Mouse (Mus musculus) hindbrain, embryonic 13.5 days (tissue): ENCODE data around the gene Rad51b. TPM values are rescaled to one million over a fixed set of nuclear protein-coding genes. Genes with fewer than 3 reads are reported as not detected.

Experiments used
- ATAC-seq: fragments of 200-750 bp; cut with Nextera tagmentation; 2 replicates; pipeline ENCODE4 v1.8.0; 2017; ENCODE audit warnings: moderate TSS enrichment; ENCODE audit not compliant: low FRiP score
- H3K27ac ChIP-seq: fragments of 300-500 bp; sonication (generic); 2 replicates; pipeline ENCODE4 v1.5.1; 2015; ENCODE audit warnings: inconsistent platforms, mild to moderate bottlenecking, moderate library complexity
- H3K27me3 ChIP-seq: fragments of 300-500 bp; sonication (generic); 2 replicates; pipeline ENCODE4 v1.6.1; 2015; ENCODE audit warnings: mild to moderate bottlenecking, inconsistent platforms
- H3K36me3 ChIP-seq: fragments of 300-500 bp; sonication (generic); 2 replicates; pipeline ENCODE4 v1.6.1; 2015; ENCODE audit warnings: mild to moderate bottlenecking, inconsistent platforms
- H3K4me1 ChIP-seq: fragments of 300-500 bp; sonication (generic); replicated peaks from 2 replicates; pipeline ENCODE4 v1.6.1; 2015; ENCODE audit warnings: inconsistent platforms
- H3K4me2 ChIP-seq: fragments of 300-500 bp; sonication (generic); 2 replicates; pipeline ENCODE4 v1.6.1; 2015; ENCODE audit warnings: inconsistent platforms, mild to moderate bottlenecking, moderate library complexity
- H3K4me3 ChIP-seq: fragments of 300-500 bp; sonication (generic); 2 replicates; pipeline ENCODE4 v1.5.1; 2015; ENCODE audit warnings: mild to moderate bottlenecking, inconsistent platforms
- H3K9ac ChIP-seq: fragments of 300-500 bp; sonication (generic); 2 replicates; pipeline ENCODE4 v1.6.1; 2015; ENCODE audit warnings: mild to moderate bottlenecking, inconsistent platforms
- H3K9me3 ChIP-seq: fragments of 300-500 bp; sonication (generic); 2 replicates; pipeline ENCODE4 v1.6.1; 2016; ENCODE audit warnings: inconsistent platforms
- WGBS: fragments of 180-500 bp; shearing (Covaris S2); methylation state at CpG from one replicate; pipeline ENCODE4 v1.1.7; 2015; 5-methylcytosine and 5-hydroxymethylcytosine counted together
- polyA plus RNA-seq: library from polyadenylated mRNA; unstranded; fragments of >200 nt; fragmentation: Nextera tagmentation; extraction: Ambion mirVana; gene quantifications from 2 replicates; pipeline ENCODE4 v1.2.1, GENCODE M21; 2015

Gene Rad51b
- polyA plus RNA-seq, 1 experiment from 2014 or later: 2.4 TPM

DNA sequence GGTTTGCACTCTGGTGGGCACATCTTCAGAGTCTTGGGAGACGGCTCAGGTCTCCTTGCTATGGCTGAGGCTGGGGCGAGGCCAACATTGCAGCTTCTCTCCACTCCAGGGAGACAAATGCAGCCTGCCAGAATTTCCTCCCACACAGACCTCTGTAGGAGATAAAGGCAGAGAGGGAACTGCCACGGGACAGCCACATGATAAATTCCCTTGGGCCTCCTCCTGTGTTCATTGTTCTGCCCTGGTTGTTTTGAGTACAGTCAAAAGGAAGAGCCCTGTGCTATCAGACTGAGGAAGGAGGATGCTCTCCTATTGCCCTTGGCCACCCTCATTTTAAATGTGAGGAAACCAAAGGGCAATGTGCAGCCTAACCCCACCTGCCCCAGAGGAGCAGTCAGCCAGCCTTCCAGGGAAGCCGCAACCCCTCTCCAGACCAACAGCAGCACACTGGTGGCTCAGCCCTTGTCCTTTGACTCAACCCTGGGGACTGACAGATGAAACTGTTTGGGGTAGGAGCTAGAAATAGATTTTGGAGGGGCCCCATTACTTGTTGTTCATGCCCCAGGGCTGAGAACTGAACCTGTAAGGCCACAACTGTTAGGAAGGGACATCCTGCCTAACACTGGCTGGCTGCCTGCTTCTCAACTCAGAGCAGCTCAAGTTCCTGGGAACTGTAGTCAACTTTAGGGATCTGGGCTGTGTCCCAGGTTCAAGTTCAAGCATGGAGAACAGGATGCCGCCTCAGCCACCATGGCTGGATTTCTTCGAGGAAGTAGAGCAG is 541.3 kb downstream of the Rad51b start:
- H3K27ac ChIP-seq: peak overlapping the region; percentile 20
- H3K4me1 ChIP-seq: peaks cover 45% of the 10 kb centered on the region
- H3K4me2 ChIP-seq: no peak overlapping the region
- no peaks in the 10 kb centered on the region for H3K27me3 ChIP-seq
- 38% methylated on average over 6 of the region's 6 CpGs for WGBS
- no peaks in the 10 kb centered on the region for H3K9me3 ChIP-seq
- ATAC-seq: no peak
- no peak overlapping the region for H3K4me3 ChIP-seq
- no peak overlapping the region for H3K9ac ChIP-seq
- H3K36me3 ChIP-seq: no peaks in the 10 kb centered on the region

DNA sequence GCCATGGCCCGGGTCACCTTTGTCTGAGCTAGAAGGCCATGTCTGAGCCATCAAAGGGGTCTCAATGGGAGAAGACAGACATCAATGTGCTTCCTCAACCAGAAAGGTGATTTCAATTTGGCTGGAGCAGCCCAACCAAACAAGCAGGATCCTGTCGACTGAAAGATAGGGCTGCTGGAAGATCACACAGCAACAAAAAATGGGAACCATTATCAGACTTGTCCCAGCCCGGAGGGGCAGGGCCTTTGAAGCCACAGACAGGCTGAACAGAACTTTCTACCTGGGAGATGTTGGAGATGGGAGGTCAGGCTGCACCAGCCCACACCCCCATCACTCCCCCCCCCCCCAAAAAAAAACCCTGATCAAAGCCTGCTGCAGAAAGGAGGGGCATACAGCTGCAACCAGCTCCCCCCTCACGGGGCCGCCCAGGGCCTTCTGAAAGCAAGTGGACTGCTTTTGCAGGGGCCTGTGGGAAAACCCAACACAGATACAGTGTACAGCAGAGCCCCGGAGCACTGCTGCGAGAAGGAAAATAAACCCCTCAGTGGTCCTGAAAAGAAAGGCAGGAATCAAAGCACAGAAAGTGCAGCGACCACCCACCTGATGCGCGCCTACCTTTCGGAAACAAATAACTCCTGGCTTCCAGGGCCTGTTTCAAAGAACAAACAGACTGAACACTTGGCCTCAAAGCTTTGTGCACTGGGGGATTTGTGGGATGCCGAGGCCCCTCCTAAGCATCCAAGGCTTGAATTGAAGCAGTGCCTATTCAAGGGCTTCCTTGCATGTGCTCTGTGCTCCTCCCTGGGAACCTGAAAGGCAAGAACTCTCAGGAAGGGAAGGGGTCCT is 542.2 kb downstream of the Rad51b start:
- H3K27ac ChIP-seq: peak overlapping the region; percentile 20; the same call in 1 of the 2 replicates
- peaks cover 55% of the 10 kb centered on the region for H3K4me1 ChIP-seq
- H3K9ac ChIP-seq: no peak overlapping the region

DNA sequence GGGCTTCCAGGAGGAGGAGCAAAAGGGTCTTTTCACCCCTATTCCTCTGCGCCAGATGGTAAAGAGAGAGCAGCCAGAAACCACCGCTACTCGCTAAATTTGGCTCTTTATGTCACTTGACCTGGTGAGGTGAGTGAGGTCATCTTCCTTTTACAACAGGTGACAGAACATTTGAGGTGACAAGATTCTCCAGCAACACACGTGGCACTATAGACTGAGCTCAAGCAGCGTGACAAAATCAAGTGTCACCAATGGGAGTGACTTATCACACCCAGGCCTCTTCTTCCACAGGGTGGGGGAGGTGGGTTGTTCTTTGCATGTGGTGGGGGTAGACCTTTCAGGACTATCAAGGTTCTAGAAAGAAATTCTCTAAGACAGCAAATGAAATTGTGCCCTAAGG is 543.4 kb downstream of the Rad51b start:
- H3K4me2 ChIP-seq: no peak overlapping the region
- no peak overlapping the region for H3K4me3 ChIP-seq
- ATAC-seq: no peak
- peaks cover 58% of the 10 kb centered on the region for H3K4me1 ChIP-seq
- H3K27me3 ChIP-seq: no peaks in the 10 kb centered on the region
- no peaks in the 10 kb centered on the region for H3K36me3 ChIP-seq
- WGBS: 50% methylated on average over 5 of the region's 5 CpGs
- no peak overlapping the region for H3K9ac ChIP-seq
- H3K27ac ChIP-seq: 0 out of 2 replicates have a peak overlapping the region, but pooled peaks have one; percentile 0
- H3K9me3 ChIP-seq: no peaks in the 10 kb centered on the region

More for the DNA sequence above, 542.2 kb downstream of the Rad51b start:
- Histone ChIP-seq H3K9me3 (no peaks in the 10 kb centered on the region), H3K27me3 (no peaks in the 10 kb centered on the region), H3K36me3 (no peaks in the 10 kb centered on the region), H3K4me2 (no peak overlapping the region), H3K4me3 (no peak overlapping the region)
- 29% methylated on average over 12 of the region's 12 CpGs for WGBS
- ATAC-seq: no peak

DNA sequence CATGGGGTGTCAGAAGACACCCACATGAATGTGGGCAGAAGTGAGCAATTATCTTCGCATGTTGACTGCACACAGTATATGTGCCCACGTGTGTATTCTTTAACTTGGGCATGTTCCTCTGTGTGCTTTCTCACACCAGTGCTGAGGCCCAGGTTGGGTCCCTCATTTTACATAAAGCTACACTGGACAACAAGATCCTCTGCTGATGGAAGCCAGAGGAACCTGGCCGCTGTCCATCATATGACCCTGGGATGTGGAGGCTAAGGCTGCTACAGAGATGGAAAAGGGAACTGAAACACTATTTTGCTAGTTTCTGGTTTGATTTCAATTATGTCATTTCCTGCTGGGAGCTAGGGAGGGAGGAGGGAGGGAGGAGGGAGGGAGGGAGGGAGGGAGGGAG is 544.2 kb downstream of the Rad51b start:
- WGBS: 93% methylated on average over 3 of the region's 3 CpGs
- Histone ChIP-seq H3K4me3 (no peak overlapping the region), H3K36me3 (no peaks in the 10 kb centered on the region), H3K27ac (no peak overlapping the region), H3K9me3 (no peaks in the 10 kb centered on the region), H3K27me3 (no peaks in the 10 kb centered on the region), H3K9ac (no peak overlapping the region), H3K4me1 (peaks cover 59% of the 10 kb centered on the region), H3K4me2 (no peak overlapping the region)
- ATAC-seq: no peak

DNA sequence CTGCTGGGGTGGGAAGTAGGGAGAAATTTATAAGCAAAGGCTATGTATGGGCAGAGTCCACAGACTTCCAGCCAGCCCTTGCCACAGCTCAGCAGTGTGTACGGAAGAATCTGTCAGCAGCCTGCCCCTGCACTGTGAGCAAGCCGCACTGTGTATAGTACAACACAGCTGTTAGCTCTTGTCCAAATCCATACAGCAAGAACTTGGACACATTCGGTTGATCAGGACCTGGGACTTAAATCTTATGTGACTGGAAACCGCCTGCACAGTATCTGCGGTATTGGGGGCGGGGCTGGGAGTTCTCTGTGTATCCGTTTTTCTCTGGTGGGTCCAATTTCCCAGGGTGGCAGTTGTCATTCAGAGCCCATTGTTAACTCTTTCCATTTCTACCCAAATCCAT is 545.2 kb downstream of the Rad51b start:
- no peak overlapping the region for H3K4me2 ChIP-seq
- no peaks in the 10 kb centered on the region for H3K27me3 ChIP-seq
- ATAC-seq: no peak
- H3K4me1 ChIP-seq: peaks cover 69% of the 10 kb centered on the region
- 54% methylated on average over 7 of the region's 7 CpGs for WGBS
- no peak overlapping the region for H3K9ac ChIP-seq
- H3K9me3 ChIP-seq: no peaks in the 10 kb centered on the region
- no peak overlapping the region for H3K4me3 ChIP-seq
- peak overlapping the region; percentile 55 for H3K27ac ChIP-seq
- no peaks in the 10 kb centered on the region for H3K36me3 ChIP-seq

DNA sequence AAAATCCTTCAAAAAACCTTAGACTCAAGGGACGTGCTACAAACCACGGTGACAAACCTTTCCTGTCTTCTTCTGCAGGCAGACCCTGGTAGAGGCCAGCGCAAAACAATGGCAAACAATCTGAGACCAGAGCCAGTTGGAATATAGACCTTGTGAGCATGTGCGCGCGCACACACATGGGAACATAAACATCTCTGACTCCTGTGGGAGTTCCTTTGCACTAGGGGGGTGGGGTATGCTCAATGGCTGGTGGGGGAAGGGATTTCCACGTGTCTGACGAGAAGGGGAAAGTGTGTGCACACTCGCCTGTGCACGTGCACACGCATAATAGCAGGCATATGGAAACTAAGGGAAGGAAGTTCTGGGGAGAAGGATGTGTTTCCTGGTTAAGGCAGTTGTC is 545.9 kb downstream of the Rad51b start:
- 81% methylated on average over 11 of the region's 11 CpGs for WGBS
- H3K4me1 ChIP-seq: peaks cover 65% of the 10 kb centered on the region
- no peaks in the 10 kb centered on the region for H3K9me3 ChIP-seq
- H3K4me2 ChIP-seq: no peak overlapping the region
- H3K27me3 ChIP-seq: no peaks in the 10 kb centered on the region
- H3K27ac ChIP-seq: peak overlapping the region; percentile 55
- no peak for ATAC-seq
- no peak overlapping the region for H3K4me3 ChIP-seq
- no peaks in the 10 kb centered on the region for H3K36me3 ChIP-seq
- H3K9ac ChIP-seq: no peak overlapping the region

DNA sequence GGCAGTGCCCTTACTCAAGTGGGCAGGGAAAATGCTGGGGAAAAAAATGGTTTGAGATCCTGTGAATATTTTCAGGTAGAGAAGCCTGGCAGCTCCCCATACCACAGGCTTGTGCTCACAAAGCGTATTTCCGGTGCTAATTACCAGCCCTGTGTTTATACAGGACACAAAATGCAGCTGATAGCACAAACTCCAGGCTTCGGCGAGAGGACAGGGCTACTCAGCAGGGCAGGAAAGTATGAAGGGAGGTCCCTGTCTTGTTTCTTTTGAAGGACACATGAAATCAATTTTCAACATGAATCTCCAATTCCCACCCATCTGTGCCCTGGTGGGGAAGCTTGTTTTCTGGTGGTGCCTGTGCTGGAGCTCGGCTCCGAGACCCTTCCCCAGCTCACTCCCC is 546.4 kb downstream of the Rad51b start:
- 57% methylated on average over 6 of the region's 6 CpGs for WGBS
- no peaks in the 10 kb centered on the region for H3K9me3 ChIP-seq
- peak overlapping the region; percentile 55; the same call in 1 of the 2 replicates for H3K27ac ChIP-seq

DNA sequence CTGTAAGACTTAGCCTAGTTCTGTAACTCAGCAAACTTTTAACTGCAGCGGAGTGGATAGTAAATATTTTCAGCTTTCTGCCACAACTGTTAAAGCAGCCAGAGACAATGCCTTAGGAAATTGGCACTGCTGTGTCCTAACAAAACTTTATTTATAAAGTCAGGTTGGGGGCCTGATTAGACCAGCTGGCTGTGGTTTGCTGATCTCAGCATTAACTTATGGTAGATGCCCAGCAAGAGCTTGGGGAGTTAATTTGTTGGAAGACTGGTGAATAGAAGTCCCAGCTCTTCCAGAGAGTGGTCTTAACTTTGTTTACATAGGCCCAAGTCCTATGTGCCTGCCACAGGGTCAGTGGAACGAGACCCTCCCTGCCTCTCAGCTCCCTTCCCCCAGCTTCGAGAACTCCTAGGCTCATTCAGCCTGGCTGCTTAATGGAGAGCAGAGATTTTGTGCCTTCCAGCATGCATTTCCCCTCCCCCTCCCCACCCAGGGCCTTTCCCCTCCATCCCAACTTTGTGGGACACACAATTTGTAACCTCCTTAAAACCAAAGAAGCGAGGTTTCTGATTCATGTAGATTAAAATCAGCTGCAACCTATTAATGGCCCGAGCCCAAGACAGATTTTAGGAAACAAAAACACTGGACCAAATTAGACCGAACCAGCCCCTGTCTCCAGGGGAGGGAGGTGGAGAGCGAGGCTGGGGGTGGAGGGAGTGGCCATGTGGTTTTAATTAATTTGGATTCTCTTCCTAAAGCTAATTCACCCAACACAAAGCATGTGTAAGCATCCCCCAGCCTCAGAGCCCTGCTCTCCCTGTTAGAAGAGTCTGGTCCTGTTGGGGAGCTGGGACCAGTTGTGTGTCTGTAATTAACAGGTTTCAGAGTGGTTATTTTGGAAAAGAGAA is 549.4 kb downstream of the Rad51b start:
- 39% methylated on average over 7 of the region's 7 CpGs for WGBS
- H3K36me3 ChIP-seq: no peaks in the 10 kb centered on the region
- H3K9me3 ChIP-seq: no peaks in the 10 kb centered on the region
- no peak overlapping the region for H3K4me3 ChIP-seq
- no peak overlapping the region for H3K27ac ChIP-seq
- ATAC-seq: no peak
- peaks cover 39% of the 10 kb centered on the region for H3K4me1 ChIP-seq
- H3K27me3 ChIP-seq: no peaks in the 10 kb centered on the region
- no peak overlapping the region for H3K4me2 ChIP-seq
- no peak overlapping the region for H3K9ac ChIP-seq

More for the DNA sequence above, 546.4 kb downstream of the Rad51b start:
- no peak overlapping the region for H3K4me2 ChIP-seq
- H3K36me3 ChIP-seq: no peaks in the 10 kb centered on the region
- ATAC-seq: no peak
- no peak overlapping the region for H3K4me3 ChIP-seq
- no peak overlapping the region for H3K9ac ChIP-seq
- peaks cover 60% of the 10 kb centered on the region for H3K4me1 ChIP-seq
- H3K27me3 ChIP-seq: no peaks in the 10 kb centered on the region

DNA sequence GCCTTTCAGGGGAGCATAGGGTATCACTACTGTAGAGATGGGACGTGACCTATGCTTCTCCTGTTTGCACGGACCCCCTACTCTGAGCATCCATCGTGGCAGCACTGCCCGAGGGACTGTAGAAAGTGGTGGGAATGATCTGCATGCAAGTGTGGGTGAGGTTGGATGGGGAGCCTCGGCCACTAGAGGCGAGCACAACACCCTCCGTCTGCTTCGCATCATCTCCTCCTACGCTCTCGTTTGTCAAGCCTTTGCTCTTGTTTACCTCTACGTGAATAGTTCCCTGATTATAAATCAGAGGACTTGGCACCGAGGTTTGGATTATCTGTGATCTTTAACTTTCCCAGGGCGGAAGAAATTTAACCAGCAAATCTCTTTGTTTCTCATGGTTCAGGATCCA is 551.5 kb downstream of the Rad51b start:
- H3K27ac ChIP-seq: no peak overlapping the region
- WGBS: 74% methylated on average over 13 of the region's 13 CpGs
- peaks cover 22% of the 10 kb centered on the region for H3K4me1 ChIP-seq

DNA sequence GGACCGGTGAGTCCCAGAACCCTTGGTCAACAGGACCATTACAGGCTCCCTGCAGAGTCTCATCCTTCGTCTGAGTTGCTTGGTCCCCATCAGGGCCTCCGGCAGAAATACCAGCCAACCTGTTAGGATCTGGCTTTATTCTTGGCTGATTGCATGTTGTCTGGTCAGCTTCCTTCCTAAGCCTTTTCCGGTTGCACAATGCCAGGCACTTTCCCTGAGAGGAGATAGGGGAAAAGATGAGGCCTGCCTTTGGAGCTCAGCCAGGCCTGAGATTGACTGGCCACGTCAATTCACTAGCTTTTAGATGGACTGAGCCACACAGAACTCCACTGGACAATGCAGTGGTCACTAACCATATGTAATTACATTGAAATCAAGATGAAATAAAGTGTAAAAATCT is 552.9 kb downstream of the Rad51b start:
- no peaks in the 10 kb centered on the region for H3K9me3 ChIP-seq
- H3K27ac ChIP-seq: no peak overlapping the region
- WGBS: 78% methylated on average over 5 of the region's 5 CpGs
- no peak overlapping the region for H3K9ac ChIP-seq
- no peaks in the 10 kb centered on the region for H3K36me3 ChIP-seq
- ATAC-seq: no peak
- no peaks in the 10 kb centered on the region for H3K27me3 ChIP-seq
- peaks cover 11% of the 10 kb centered on the region for H3K4me1 ChIP-seq
- H3K4me2 ChIP-seq: no peak overlapping the region
- H3K4me3 ChIP-seq: no peak overlapping the region

More for the DNA sequence above, 551.5 kb downstream of the Rad51b start:
- no peak overlapping the region for H3K4me2 ChIP-seq
- H3K9me3 ChIP-seq: no peaks in the 10 kb centered on the region
- H3K36me3 ChIP-seq: no peaks in the 10 kb centered on the region
- no peaks in the 10 kb centered on the region for H3K27me3 ChIP-seq
- no peak overlapping the region for H3K9ac ChIP-seq
- no peak for ATAC-seq
- no peak overlapping the region for H3K4me3 ChIP-seq

DNA sequence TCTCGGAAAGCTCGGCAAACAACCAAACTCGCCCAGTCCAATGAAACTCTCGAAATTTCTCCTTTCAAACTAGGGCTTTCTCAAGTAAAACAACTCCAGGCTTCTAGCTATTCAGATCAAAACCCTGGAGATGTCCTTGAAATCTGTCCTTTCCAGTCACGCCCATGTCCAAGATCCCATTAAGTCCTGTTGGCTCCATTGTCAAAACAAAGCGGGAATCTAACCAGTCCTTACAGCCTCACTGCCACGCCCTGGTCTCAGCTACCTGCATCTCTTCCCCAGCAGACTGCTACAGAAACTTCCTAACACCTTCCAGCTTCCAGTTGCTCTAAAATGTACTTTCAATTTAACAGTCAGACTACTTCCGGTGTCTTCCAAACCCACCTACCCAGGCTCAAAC is 554.8 kb downstream of the Rad51b start:
- 91% methylated on average over 8 of the region's 8 CpGs for WGBS
- H3K4me2 ChIP-seq: no peak overlapping the region
- H3K36me3 ChIP-seq: no peaks in the 10 kb centered on the region
- H3K27ac ChIP-seq: no peak overlapping the region
- no peaks in the 10 kb centered on the region for H3K27me3 ChIP-seq
- peaks cover 4% of the 10 kb centered on the region for H3K4me1 ChIP-seq
- H3K9me3 ChIP-seq: no peaks in the 10 kb centered on the region
- H3K9ac ChIP-seq: no peak overlapping the region
- ATAC-seq: no peak
- H3K4me3 ChIP-seq: no peak overlapping the region

DNA sequence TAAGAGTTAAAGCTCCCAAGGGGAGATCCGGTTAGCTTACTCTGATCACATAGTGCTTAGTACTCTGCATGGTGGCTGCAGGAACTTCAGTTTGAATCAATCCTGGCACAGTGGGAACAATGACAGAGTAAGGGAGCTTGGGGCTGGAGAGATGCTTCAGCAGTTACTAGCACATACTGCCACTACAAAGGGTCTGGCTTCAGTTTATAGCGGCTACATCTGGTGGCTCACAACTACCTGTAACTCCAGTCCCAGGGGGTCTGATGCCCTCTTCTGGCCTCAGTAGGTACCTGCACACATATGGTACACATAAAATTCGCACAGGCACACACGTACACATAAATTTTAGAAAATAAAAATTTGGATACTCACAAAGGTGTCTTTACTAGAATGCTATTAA is 555.5 kb downstream of the Rad51b start:
- H3K27me3 ChIP-seq: no peaks in the 10 kb centered on the region
- H3K9me3 ChIP-seq: no peaks in the 10 kb centered on the region
- no peak overlapping the region for H3K9ac ChIP-seq
- no peak overlapping the region for H3K27ac ChIP-seq
- H3K4me3 ChIP-seq: no peak overlapping the region
- ATAC-seq: no peak
- H3K4me2 ChIP-seq: no peak overlapping the region
- no peaks in the 10 kb centered on the region for H3K4me1 ChIP-seq
- H3K36me3 ChIP-seq: no peaks in the 10 kb centered on the region
- WGBS: 96% methylated on average over 4 of the region's 4 CpGs
